Mouse (Mus musculus): ENCODE data around the gene Olfr521.

DNA sequence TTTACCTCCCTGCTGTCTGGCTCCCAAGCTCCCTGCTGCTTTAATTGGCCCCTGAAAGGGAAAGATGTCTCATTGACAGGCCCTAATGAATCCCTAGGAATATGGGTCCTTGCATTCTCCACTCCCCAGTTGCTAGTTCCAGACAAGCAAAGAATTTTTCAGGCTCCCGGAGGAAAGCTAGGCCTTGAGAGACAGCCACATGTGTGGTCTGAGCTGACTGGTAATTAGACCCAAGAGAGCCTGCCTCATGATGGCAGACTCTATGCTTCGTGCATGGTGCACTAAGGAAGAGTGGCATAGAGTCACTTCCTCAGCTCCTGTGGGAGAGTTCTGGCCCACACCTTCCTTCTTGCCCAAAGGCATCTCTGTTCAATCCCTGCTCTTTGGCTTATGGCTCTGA is 24.6 kb downstream of the Olfr521 start:
- TF ChIP-seq CTCF (conservative IDR thresholded peaks at IDR 0.05; ENCODE audit: low read length) (no peak), POU5F1 (IDR thresholded peaks at IDR 0.05; ENCODE audit: borderline replicate concordance, low read length) (no peak)
